Mouse (Mus musculus) stomach, postnatal 0 days (tissue): ENCODE measurements around the gene Sft2d1. TPM values are rescaled to one million over a fixed set of nuclear protein-coding genes. Genes with fewer than 3 reads are reported as not detected.

Experiments used
- ATAC-seq: fragments of 200-750 bp; cut with Nextera tagmentation; 2 replicates; pipeline ENCODE4 v1.8.0; 2017; ENCODE audit not compliant: low FRiP score, low TSS enrichment
- DNase-seq: peaks from one replicate; pipeline ENCODE4 v3.0.0-alpha.2; 2016; ENCODE audit warnings: low spot score
- H3K27ac ChIP-seq: fragments of 300-500 bp; sonication (generic); replicated peaks from 2 replicates; pipeline ENCODE4 v1.5.1; 2014; ENCODE audit warnings: mild to moderate bottlenecking, control low read depth
- H3K27me3 ChIP-seq: fragments of 300-500 bp; sonication (generic); 2 replicates; pipeline ENCODE4 v1.6.1; 2014; ENCODE audit warnings: low read length; ENCODE audit not compliant: control insufficient read depth, insufficient read depth
- H3K36me3 ChIP-seq: fragments of 300-500 bp; sonication (generic); 2 replicates; pipeline ENCODE4 v1.6.1; 2014; ENCODE audit warnings: low read length, mixed read lengths; ENCODE audit not compliant: control insufficient read depth, insufficient read depth
- H3K4me1 ChIP-seq: fragments of 300-500 bp; sonication (generic); replicated peaks from 2 replicates; pipeline ENCODE4 v1.6.1; 2014; ENCODE audit warnings: antibody characterized with exemption; ENCODE audit not compliant: control insufficient read depth, insufficient read depth
- H3K4me2 ChIP-seq: fragments of 300-500 bp; sonication (generic); replicated peaks from 2 replicates; pipeline ENCODE4 v1.6.1; 2014; ENCODE audit warnings: low read depth, mild to moderate bottlenecking, control low read depth, moderate library complexity
- H3K4me3 ChIP-seq: fragments of 300-500 bp; sonication (generic); 2 replicates; pipeline ENCODE4 v1.5.1; 2014; ENCODE audit warnings: low read depth, low read length, control low read depth
- H3K9ac ChIP-seq: fragments of 300-500 bp; sonication (generic); 2 replicates; pipeline ENCODE4 v1.6.1; 2014; ENCODE audit warnings: mild to moderate bottlenecking, low read length, control low read depth, mixed read lengths
- H3K9me3 ChIP-seq: fragments of 300-500 bp; sonication (generic); 2 replicates; pipeline ENCODE4 v1.6.1; 2016; ENCODE audit warnings: low read length; ENCODE audit not compliant: control insufficient read depth
- CTCF ChIP-seq: IDR thresholded peaks from 2 replicates; pipeline ENCODE4 v1.5.1; 2016; ENCODE audit warnings: antibody characterized with exemption, low read depth, mild to moderate bottlenecking, moderate library complexity
- EP300 ChIP-seq: optimal IDR thresholded peaks from 2 replicates; pipeline ENCODE3; 2016; ENCODE audit warnings: antibody characterized with exemption
- WGBS: fragments of 180-500 bp; shearing (Covaris S2); extraction: QIAGEN DNeasy Blood & Tissue Kit; methylation state at CpG from one replicate; pipeline ENCODE4 v1.1.7; 2014; 5-methylcytosine and 5-hydroxymethylcytosine counted together
- polyA plus RNA-seq: library from polyadenylated mRNA; unstranded; fragments of >200 nt; fragmentation: Nextera tagmentation; extraction: Ambion mirVana; gene quantifications from 2 replicates; pipeline ENCODE4 v1.2.1, GENCODE M21; 2015

Gene Sft2d1
- polyA plus RNA-seq, 1 experiment from 2014 or later: 104 TPM

DNA sequence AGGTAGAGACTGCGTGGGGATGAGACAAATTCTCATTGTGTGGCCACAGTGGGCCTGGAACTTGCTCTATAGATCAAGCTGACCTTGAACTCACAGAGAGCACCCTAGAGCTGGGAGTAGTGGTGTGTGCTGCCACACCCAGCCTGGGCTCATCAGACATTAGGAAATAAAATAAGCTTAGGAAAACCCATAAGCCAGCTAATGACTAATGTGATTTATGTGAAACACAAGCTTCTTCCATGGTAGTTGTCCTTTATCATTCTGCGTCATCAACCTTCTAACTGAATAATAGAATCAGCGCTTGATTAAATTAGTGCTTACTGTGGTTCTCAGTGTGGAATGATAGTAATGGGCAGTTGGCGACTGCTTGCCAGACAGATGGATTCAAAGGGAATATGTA lies 23.9 kb upstream of the Sft2d1 start:
- no peak overlapping the region for H3K4me3 ChIP-seq
- H3K27me3 ChIP-seq: no peaks in the 10 kb centered on the region
- no peaks in the 10 kb centered on the region; the same call in 1 of the 2 replicates for H3K36me3 ChIP-seq
- H3K27ac ChIP-seq: no peak overlapping the region
- 87% methylated on average over 4 of the region's 4 CpGs for WGBS
- H3K9ac ChIP-seq: no peak overlapping the region
- ATAC-seq: no peak
- TF ChIP-seq CTCF (no peak), EP300 (no peak)
- no peak for DNase-seq
- H3K4me1 ChIP-seq: no peaks in the 10 kb centered on the region; the same call in 1 of the 2 replicates
- no peaks in the 10 kb centered on the region for H3K9me3 ChIP-seq
- H3K4me2 ChIP-seq: no peak overlapping the region

DNA sequence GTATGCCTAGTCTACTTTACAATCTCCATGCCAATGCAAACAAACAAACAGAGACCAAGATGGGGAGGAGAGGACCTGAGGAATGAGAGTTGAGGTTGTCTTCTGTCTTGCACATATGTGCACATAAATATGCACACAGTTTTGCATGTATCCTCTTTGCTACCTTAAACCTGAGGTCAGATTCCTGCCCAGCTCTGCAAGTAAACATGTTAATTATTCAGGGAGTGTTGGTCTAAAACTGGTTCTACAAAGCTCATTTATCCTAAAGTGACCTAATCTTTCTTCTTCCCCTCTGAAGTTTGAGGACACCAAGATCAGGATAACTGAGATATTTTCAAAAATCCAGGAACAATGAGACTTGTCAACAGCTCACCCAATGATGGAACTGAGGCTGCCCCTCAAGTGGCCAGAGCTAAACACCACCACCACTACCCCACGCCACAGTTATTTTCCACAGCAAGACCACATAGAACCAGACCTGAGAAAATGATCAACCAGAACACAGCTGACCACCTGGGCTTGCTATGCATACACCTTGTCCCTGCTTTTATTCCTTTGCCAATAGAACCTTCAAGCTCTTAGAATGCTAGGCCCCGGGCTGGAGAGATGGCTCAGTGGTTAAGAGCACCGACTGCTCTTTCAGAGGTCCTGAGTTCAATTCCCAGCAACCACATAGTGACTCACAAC lies 20.8 kb upstream of the Sft2d1 start:
- Histone ChIP-seq H3K36me3 (no peaks in the 10 kb centered on the region; the same call in 1 of the 2 replicates), H3K27me3 (no peaks in the 10 kb centered on the region), H3K9ac (no peak overlapping the region), H3K4me1 (no peaks in the 10 kb centered on the region; the same call in 1 of the 2 replicates), H3K9me3 (no peaks in the 10 kb centered on the region), H3K27ac (no peak overlapping the region), H3K4me2 (no peak overlapping the region), H3K4me3 (no peak overlapping the region)
- TF ChIP-seq EP300: no peak
- no peak for TF ChIP-seq CTCF
- ATAC-seq: no peak
- WGBS: 99% methylated on average over 3 of the region's 3 CpGs
- no peak for DNase-seq

DNA sequence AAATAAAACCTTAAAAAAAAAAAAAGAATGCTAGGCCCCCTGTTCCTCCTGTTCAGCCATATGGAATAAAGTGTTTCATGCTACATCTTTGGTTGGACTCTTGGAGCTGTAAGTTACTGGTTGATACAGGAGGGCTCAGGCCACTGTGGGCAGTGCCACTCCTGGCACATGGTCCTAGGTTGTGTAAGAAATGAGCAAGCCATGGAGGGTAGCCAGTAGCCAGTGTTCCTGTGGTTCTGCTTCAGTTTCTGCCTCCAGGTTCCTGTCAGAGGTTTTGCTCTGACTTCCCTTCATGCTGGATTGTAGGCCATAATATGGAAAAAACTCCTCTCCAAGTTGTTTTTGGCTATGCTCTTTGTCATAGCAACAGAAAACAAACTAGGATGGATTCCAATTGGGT lies 20.2 kb upstream of the Sft2d1 start:
- Histone ChIP-seq H3K4me3 (no peak overlapping the region), H3K9me3 (no peaks in the 10 kb centered on the region), H3K27ac (no peak overlapping the region), H3K27me3 (no peaks in the 10 kb centered on the region), H3K4me2 (no peak overlapping the region), H3K9ac (no peak overlapping the region), H3K36me3 (no peaks in the 10 kb centered on the region; the same call in 1 of the 2 replicates), H3K4me1 (no peaks in the 10 kb centered on the region)
- TF ChIP-seq EP300: no peak
- TF ChIP-seq CTCF: no peak
- ATAC-seq (no peak), DNase-seq (no peak)

DNA sequence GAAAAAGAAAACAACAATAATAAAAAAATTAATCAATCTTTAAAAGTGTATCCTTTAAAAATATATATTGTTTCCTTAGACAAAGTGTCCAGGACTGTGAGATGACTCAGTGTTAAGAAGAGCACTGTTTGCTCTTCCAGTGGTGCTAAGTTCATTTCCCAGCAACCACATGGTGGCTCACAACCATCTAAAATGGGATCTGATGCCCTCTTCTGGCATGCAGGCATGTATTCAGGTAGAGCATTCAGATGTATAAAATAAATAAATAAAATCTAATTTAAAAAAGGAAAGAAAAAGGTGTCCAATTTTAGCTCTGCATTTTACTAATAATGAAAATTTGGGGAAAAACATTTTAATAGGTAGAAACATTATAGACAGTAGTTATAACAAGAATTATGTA lies 15.1 kb upstream of the Sft2d1 start:
- Histone ChIP-seq H3K4me3 (no peak overlapping the region), H3K36me3 (peaks cover 6% of the 10 kb centered on the region; the same call in 1 of the 2 replicates), H3K27ac (no peak overlapping the region), H3K4me2 (no peak overlapping the region), H3K4me1 (no peaks in the 10 kb centered on the region), H3K27me3 (no peaks in the 10 kb centered on the region), H3K9me3 (no peaks in the 10 kb centered on the region), H3K9ac (no peak overlapping the region)
- TF ChIP-seq CTCF (peak; percentile 49), EP300 (no peak)
- DNase-seq (no peak), ATAC-seq (no peak)

DNA sequence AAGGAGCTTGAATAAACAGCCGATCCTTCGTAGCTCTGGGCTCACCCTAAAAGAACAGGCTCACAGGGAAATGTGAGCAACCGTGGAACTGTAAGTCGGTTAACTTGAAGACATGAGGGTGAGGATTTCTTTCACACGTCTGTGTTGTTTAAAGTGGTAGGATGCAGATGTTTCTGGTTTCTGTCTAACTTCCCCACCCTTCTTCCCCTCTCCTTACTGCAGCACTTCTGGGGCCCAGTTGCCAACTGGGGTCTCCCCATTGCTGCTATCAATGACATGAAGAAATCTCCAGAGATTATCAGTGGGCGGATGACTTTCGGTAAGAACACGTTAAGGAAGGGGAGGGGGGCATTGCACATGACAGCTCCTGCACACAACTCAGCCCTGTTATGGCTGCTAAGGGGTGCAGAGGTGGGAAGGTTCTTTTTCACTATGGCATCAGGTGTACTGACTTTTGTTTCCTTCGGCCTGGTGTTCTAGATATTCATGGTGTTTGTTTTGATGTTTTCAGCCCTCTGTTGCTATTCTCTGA lies 14.5 kb upstream of the Sft2d1 start:
- no peak for ATAC-seq
- H3K27ac ChIP-seq: no peak overlapping the region
- no peaks in the 10 kb centered on the region for H3K9me3 ChIP-seq
- H3K27me3 ChIP-seq: no peaks in the 10 kb centered on the region
- peaks cover 6% of the 10 kb centered on the region; the same call in 1 of the 2 replicates for H3K36me3 ChIP-seq
- no peak for DNase-seq
- TF ChIP-seq CTCF: no peak
- no peak for TF ChIP-seq EP300
- H3K4me3 ChIP-seq: no peak overlapping the region
- H3K9ac ChIP-seq: no peak overlapping the region
- H3K4me1 ChIP-seq: no peaks in the 10 kb centered on the region
- WGBS: 75% methylated on average over 9 of the region's 9 CpGs
- no peak overlapping the region for H3K4me2 ChIP-seq

DNA sequence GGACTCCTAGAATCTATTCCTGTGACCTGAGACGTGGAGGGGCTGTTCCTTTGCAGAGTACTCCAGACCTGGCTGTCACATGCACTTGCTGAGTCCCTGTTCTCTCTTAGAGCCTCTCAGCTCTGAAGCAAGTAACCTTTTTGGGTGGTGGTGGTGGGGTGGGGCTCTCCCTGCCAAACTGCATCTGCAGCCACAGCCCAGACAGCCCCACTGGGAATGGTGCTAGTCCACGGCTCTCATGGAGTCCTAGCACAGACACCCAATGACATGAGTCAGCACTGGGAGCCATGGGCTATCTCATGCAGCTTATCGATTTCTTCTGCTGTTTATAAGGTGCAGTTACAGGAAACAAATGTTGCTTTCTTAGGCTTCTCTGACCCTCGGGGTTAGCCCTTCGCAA lies 13.2 kb upstream of the Sft2d1 start:
- Histone ChIP-seq H3K4me1 (no peaks in the 10 kb centered on the region), H3K9me3 (no peaks in the 10 kb centered on the region), H3K27me3 (no peaks in the 10 kb centered on the region), H3K9ac (no peak overlapping the region), H3K36me3 (0 out of 2 replicates have a peak, but pooled peaks cover 6% of the 10 kb centered on the region), H3K4me2 (no peak overlapping the region), H3K27ac (no peak overlapping the region), H3K4me3 (no peak overlapping the region)
- WGBS: 84% methylated on average over 5 of the region's 5 CpGs
- no peak for ATAC-seq
- TF ChIP-seq EP300: no peak
- no peak for TF ChIP-seq CTCF
- DNase-seq: no peak
